Mouse (Mus musculus) erythroblast, adult 5-6 weeks (primary cell): Measurements from ENCODE around the gene Gm28372. TPM values are rescaled to one million over a fixed set of nuclear protein-coding genes. Genes with fewer than 3 reads are reported as not detected.

Experiments used
- ATAC-seq: replicated peaks from 2 replicates; pipeline ENCODE4 v1.8.0; 2016; ENCODE audit warnings: moderate number of reproducible peaks, mild to moderate bottlenecking, moderate TSS enrichment, inconsistent platforms; ENCODE audit not compliant: poor library complexity, low FRiP score, severe bottlenecking
- total RNA-seq, 2 experiments: library from RNA; stranded (forward) in 1 of 2; stranded (reverse) in 1 of 2; fragments of 150-400 nt in 1 of 2; fragments of 200-764, 138-1000 nt in 1 of 2; gene quantifications; 2 replicates each; pipeline versions ENCODE4 v1.2.3 to v1.2.4; 2015 to 2017; ENCODE audit warnings: low replicate concordance in 2 of 2

The Gm28372 gene
- total RNA-seq, 2 experiments from 2014 or later, result not detected

DNA sequence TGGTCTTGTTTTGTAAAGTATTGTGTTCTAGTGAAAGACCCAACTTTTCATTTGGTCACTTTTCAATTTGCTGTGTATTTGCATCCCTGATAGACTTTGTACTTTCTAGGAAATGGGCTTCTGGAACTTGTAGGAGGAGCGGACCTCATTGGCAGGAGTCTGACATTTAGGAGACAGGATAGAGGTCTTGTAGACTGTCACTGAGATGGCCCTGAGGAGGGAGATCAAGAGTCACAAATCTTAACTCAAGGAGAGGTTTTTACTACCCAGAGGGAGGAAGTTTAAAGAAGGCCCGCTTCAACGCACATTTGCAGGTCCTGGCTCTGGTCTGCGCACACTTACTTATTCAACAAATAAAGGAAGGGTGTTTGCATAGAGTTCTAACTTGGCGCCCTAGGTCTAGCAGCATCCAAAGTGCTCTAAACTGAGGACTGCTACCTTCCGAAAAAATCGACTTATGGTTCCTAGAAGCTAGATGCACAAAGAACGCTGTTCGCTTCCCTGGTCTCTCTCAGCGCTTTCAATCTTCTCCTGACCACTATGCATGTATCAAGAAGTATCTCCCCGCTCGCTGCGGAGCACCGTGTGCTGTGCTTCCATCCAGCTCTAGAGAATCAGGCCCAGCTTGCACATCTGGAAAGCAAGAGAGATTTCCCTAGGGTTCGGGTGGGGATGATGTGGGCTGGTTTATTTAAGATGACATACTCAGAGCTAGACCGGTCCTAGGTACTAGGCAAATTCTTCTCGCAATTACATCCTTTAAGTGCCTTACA lies 44.2 kb downstream of the Gm28372 start:
- ATAC-seq, result no peak

DNA sequence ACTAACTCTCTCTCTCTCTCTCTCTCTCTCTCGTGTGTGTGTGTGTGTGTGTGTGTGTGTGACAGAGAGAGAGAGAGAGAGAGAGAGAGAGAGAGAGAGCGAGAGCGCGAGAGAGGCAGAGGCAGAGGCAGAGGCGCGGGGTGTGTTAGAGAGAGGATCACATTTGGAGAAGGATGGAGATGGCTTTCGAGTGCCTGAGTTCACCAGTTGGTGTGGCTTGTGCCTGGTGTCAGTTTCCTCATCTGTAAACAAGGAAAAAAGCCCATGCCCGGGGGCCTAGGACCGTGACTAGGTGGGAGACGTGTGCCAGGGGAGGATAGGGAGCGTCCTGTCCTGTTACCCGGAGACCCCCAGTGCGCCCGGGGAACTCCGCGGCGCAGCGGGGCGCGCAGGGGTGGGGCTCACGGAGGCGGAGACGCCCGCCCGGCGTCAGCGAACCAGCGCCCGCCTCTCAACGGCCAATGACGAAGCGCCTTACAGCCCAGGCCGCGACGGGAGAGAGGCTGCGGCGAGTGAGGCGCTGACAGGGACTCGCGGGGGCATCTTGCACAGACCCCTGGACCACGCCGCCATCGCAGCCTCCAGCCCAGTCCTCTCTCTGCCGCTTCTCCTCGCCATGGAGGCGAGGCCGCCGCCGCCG lies 44.9 kb downstream of the Gm28372 start, which contains the start of gene Ptpra:
Ptpra (plus strand) TSS at position 485 of the 640 bp plus-strand sequence.
- peak; percentile 96 for ATAC-seq

DNA sequence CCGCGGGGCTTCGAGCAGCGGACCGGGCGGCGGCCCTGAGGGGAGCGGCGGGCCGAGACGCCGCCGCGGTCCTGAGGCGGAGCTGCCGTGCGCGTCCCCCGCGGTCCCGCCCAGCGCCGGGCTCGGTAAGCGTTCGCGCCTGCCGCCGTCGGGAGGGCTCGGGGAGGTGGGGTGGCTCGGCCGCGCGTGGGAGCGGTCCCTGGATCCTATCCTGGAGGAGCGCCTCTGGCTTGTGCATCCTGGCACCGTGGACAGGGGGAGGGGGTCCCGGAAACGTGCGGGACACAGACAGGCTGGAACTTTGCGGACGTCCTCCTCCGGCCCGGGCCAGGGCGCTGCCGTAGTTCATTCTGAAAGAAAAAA lies 45.4 kb downstream of the Gm28372 start:
- ATAC-seq, result peak; percentile 86

DNA sequence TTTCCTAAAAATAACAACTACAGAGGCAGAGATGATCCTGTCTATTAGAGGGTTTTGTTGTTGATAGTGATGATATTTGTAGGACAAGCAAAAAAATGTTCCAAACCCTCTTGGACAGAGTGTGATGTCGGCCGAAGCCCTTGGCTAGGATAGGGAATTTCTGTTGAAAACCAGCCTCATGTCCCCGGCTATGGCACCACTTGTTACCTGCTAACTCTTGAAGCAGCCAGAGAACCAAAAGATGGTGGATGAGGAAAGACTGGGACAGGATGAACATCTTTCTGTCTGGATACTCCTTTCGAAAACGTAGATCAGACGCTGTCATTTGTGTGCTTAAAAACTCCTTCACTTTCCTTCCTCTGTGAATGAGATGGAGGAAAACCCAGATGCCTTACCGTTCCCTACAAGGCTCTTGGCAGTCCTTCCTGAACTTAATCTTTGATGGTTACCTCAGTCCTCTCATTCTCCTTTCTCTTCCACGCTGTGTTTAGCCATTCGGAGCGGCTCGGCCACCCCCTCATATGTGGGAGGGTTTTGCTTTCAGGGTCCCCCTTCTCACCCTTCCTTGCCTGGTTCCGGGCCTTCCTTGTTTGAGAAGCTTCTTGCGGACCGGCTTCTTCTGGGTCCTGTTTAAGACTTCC lies 46.2 kb downstream of the Gm28372 start:
- no peak for ATAC-seq

DNA sequence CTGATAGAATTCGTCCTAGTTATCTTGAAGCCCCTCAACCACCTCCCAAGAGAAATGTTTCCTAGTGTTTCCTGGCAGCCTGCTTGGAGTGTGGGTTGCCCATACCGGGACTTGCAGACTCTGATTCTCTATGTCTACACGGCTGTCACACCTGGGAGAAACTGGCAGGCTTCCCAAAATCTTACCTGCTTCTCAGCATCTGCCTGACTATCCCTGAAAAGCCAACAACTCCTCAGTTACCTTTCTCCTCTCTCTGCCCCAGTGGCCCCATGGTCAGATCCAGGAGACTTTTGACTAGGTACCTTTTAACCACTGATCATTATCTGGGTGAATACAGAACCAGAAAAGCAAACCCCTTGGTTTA lies 46.7 kb downstream of the Gm28372 start:
- ATAC-seq, result no peak

DNA sequence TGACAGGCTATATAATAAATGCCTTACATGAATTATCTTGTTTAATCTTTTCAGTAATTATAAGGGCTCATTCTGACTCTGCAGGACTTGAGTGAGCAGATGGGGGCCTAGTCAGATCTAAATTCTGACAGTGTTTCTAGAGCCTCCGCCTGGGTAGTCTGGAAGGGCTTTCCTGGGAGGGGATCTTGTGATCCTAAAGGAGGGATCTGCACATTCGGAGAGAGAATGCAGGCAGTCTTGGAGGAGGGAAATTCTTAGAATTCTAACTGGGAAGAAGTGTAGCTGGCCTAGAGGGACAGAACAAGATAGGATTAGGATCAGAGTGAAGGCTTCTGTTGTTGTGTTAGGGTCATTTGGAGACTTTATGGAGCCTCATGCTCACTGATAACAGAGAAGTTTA lies 47.2 kb downstream of the Gm28372 start:
- ATAC-seq, result no peak

DNA sequence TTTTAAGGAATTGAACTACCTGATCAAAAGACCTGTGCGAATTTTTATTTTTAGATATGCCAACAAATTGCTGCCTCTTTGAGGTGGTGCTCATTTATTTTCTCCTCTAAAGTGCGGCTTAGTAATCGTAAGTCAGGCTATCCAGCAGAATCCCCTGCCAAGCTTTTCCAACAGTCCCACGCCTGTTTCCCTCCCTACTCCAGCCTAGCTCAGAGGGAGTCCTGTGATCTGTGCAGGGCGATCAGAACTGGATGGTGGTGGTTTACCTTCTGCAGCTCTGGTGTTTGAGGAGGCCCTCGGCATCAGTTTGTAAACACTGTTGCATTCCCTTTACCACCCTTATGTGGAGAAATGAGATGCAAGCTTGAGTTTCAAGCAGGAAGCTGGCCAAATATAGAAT lies 48.4 kb downstream of the Gm28372 start:
- no peak for ATAC-seq

DNA sequence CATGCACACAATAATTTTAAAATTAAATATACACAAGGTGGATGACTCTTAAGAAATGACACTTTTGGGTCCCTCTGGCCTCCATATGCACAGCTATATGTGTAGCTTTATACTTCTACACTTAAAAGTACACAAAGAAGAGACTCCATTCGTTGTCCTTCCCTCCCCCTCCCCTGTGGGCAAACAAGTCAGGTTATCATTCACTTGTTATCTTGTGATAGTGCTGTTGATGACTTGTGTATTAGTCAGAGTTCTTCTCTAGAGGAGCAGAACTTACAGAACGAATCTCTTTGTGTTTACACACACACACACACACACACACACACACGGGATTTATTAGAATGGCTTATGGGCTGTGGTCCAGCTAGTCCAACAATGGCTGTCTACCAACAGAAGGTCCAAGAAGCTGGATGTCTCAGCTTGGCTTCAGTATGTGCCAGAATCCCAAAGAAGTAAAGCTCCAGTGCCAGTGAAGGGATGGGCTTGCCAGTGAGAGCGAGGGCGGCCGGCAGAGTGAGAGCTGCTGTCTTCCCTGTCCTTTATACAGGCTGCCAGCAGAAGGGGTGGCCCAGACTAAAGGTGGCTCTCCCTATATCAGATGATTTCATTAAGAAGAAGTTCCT lies 49.8 kb downstream of the Gm28372 start:
- ATAC-seq, result no peak

Other genes with a start within 250 kb of the Gm28372 start
- gene Snrpb, start 225.8 kb upstream of the Gm28372 start, total RNA-seq (2015; ENCODE audit: low replicate concordance), result 52.0 and 67.6 TPM in 2 replicates
- gene Snrpb, start 225.8 kb upstream of the Gm28372 start, total RNA-seq (2017; ENCODE audit: low replicate concordance), result 39.7 and 46.3 TPM in 2 replicates
- gene Tmc2, start 210.0 kb upstream of the Gm28372 start, total RNA-seq (2015; ENCODE audit: low replicate concordance), result not detected in 2 replicates
- gene Tmc2, start 210.0 kb upstream of the Gm28372 start, total RNA-seq (2017; ENCODE audit: low replicate concordance), result not detected in 2 replicates
- 86.7 and 101 TPM in 2 replicates for gene Nop56, start 130.8 kb upstream of the Gm28372 start, total RNA-seq (2015; ENCODE audit: low replicate concordance)
- gene Nop56, start 130.8 kb upstream of the Gm28372 start, total RNA-seq (2017; ENCODE audit: low replicate concordance), result 84.8 and 111 TPM in 2 replicates
- gene Idh3b, start 120.7 kb upstream of the Gm28372 start, total RNA-seq (2015; ENCODE audit: low replicate concordance), result 44.5 and 51.5 TPM in 2 replicates
- gene Idh3b, start 120.7 kb upstream of the Gm28372 start, total RNA-seq (2017; ENCODE audit: low replicate concordance), result 19.8 and 27.0 TPM in 2 replicates
- gene Ebf4, start 110.1 kb upstream of the Gm28372 start, total RNA-seq (2015; ENCODE audit: low replicate concordance), result not detected in 2 replicates
- 0.84 TPM in 1 of 2 replicates, not detected in the other for gene Ebf4, start 110.1 kb upstream of the Gm28372 start, total RNA-seq (2017; ENCODE audit: low replicate concordance)
- not detected in 2 replicates for gene Cpxm1, start 7.7 kb upstream of the Gm28372 start, total RNA-seq (2015; ENCODE audit: low replicate concordance)
- not detected in 2 replicates for gene Cpxm1, start 7.7 kb upstream of the Gm28372 start, total RNA-seq (2017; ENCODE audit: low replicate concordance)
- gene 1700020A23Rik, start within 50 bp of the Gm28372 start, total RNA-seq (2015; ENCODE audit: low replicate concordance), result not detected in 2 replicates
- gene 1700020A23Rik, start within 50 bp of the Gm28372 start, total RNA-seq (2017; ENCODE audit: low replicate concordance), result not detected in 2 replicates
- gene Tmem239, start 1.2 kb downstream of the Gm28372 start, total RNA-seq (2015; ENCODE audit: low replicate concordance), result not detected in 2 replicates
- not detected in 2 replicates for gene Tmem239, start 1.2 kb downstream of the Gm28372 start, total RNA-seq (2017; ENCODE audit: low replicate concordance)
- gene Vps16, start 19.1 kb downstream of the Gm28372 start, total RNA-seq (2015; ENCODE audit: low replicate concordance), result 35.1 and 78.4 TPM in 2 replicates
- 37.1 and 47.7 TPM in 2 replicates for gene Vps16, start 19.1 kb downstream of the Gm28372 start, total RNA-seq (2017; ENCODE audit: low replicate concordance)
- gene Pced1a, start 19.5 kb downstream of the Gm28372 start, total RNA-seq (2015; ENCODE audit: low replicate concordance), result 2.1 and 6.0 TPM in 2 replicates
- gene Pced1a, start 19.5 kb downstream of the Gm28372 start, total RNA-seq (2017; ENCODE audit: low replicate concordance), result 1.7 and 2.8 TPM in 2 replicates
- gene Ptpra, start 45.0 kb downstream of the Gm28372 start, total RNA-seq (2015; ENCODE audit: low replicate concordance), result 29.9 and 39.8 TPM in 2 replicates
- gene Ptpra, start 45.0 kb downstream of the Gm28372 start, total RNA-seq (2017; ENCODE audit: low replicate concordance), result 42.1 and 53.9 TPM in 2 replicates
- 15.0 TPM in 2 replicates for gene Mrps26, start 158.5 kb downstream of the Gm28372 start, total RNA-seq (2015; ENCODE audit: low replicate concordance)
- 6.6 and 13.7 TPM in 2 replicates for gene Mrps26, start 158.5 kb downstream of the Gm28372 start, total RNA-seq (2017; ENCODE audit: low replicate concordance)
- not detected in 2 replicates for gene Oxt, start 170.9 kb downstream of the Gm28372 start, total RNA-seq (2015; ENCODE audit: low replicate concordance)
- not detected in 2 replicates for gene Oxt, start 170.9 kb downstream of the Gm28372 start, total RNA-seq (2017; ENCODE audit: low replicate concordance)
- not detected in 2 replicates for gene Avp, start 177.3 kb downstream of the Gm28372 start, total RNA-seq (2015; ENCODE audit: low replicate concordance)
- gene Avp, start 177.3 kb downstream of the Gm28372 start, total RNA-seq (2017; ENCODE audit: low replicate concordance), result not detected in 2 replicates
- 0.84 and 2.9 TPM in 2 replicates for gene Fastkd5, start 224.8 kb downstream of the Gm28372 start, total RNA-seq (2015; ENCODE audit: low replicate concordance)
- 7.1 and 9.1 TPM in 2 replicates for gene Fastkd5, start 224.8 kb downstream of the Gm28372 start, total RNA-seq (2017; ENCODE audit: low replicate concordance)
- 1.7 and 3.8 TPM in 2 replicates for gene Ubox5, start 224.8 kb downstream of the Gm28372 start, total RNA-seq (2015; ENCODE audit: low replicate concordance)
- gene Ubox5, start 224.8 kb downstream of the Gm28372 start, total RNA-seq (2017; ENCODE audit: low replicate concordance), result 0.68 and 0.98 TPM in 2 replicates
- not detected in 2 replicates for gene Lzts3, start 237.6 kb downstream of the Gm28372 start, total RNA-seq (2015; ENCODE audit: low replicate concordance)
- gene Lzts3, start 237.6 kb downstream of the Gm28372 start, total RNA-seq (2017; ENCODE audit: low replicate concordance), result 0.43 and 0.84 TPM in 2 replicates